Mouse (Mus musculus) spleen, adult 2 months (tissue): ENCODE results near the gene Hemk1.

Source experiments
- CTCF ChIP-seq: fragments of 200-500 bp; IDR thresholded peaks from 2 replicates; pipeline ENCODE4 v1.5.1; 2011; ENCODE audit warnings: mild to moderate bottlenecking, inconsistent platforms; ENCODE audit not compliant: insufficient read depth, insufficient read length, insufficient replicate concordance; ENCODE audit errors: extremely low read depth
- POLR2A ChIP-seq: fragments of 200-500 bp; IDR thresholded peaks from 2 replicates; pipeline ENCODE4 v1.6.1; 2011; ENCODE audit warnings: low read depth, low read length, inconsistent platforms

- TF ChIP-seq POLR2A: no peak; the same call in 1 of the 2 replicates
- peak; percentile 39; the same call in 1 of the 2 replicates for TF ChIP-seq CTCF
These were observed 48.7 kb downstream of the Hemk1 start, which contains the start of gene Mapkapk3 for GRCm38 (mm10) chr9:107289211-107290076.
